Mouse (Mus musculus): ENCODE measurements at regions not wholly inside any gene's neighbourhood (a gene's known extent, or its start where the extent isn't known, plus 50 kb on each side); places are given as distances from the start of the nearest gene placed in this dataset.

DNA sequence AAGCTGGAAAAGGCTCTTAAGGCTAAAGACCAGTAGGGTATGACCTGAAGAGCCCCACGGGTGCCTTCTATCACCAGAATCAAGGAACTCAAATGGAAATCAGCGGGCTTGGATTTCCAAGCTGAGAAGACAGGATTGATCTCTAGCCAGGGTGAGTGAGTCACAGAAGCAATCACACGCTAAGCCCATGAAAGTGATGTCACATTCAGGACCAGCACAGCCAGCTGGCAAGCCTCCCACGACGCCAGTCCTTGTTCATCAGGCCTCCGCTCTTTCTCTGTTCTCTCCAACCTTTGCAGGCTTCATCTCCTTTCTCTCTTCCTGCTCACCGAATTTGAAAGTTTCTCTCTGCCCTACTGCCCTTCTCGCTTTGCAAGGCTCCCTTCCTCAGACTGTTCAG lies 138.3 kb downstream of the Cdca7 start:
- no peaks in the 10 kb centered on the region for H3K9me3 ChIP-seq (replicated peaks; ENCODE audit: control insufficient read depth, low read length)
- ATAC-seq (ENCODE audit: insufficient read depth, low read depth) (no peak), DNase-seq (ENCODE audit: low spot score) (peak; percentile 45)
- no peaks in the 10 kb centered on the region for H3K36me3 ChIP-seq (replicated peaks; ENCODE audit: control insufficient read depth, insufficient read depth, low read length)
- WGBS = 55% methylated on average over 8 of the region's 8 CpGs
- H3K4me3 ChIP-seq (ENCODE audit: low read depth, low read length) = no peak overlapping the region
- no peak overlapping the region for H3K9ac ChIP-seq (replicated peaks; ENCODE audit: low read depth, low read length)
- H3K4me2 ChIP-seq (ENCODE audit: low read depth, low read length) = no peak overlapping the region
- H3K4me1 ChIP-seq (ENCODE audit: control insufficient read depth, insufficient read depth) = no peaks in the 10 kb centered on the region
- TF ChIP-seq CTCF (IDR thresholded peaks at IDR 0.05; ENCODE audit: low read depth) = no peak
- no peak for TF ChIP-seq EP300 (IDR thresholded peaks at IDR 0.05; ENCODE audit: low read depth)
- no peak overlapping the region for H3K27ac ChIP-seq (ENCODE audit: low read depth)
- 0 out of 2 replicates have a peak, but pooled peaks cover 4% of the 10 kb centered on the region for H3K27me3 ChIP-seq (ENCODE audit: control insufficient read depth, insufficient read depth, low read length)

DNA sequence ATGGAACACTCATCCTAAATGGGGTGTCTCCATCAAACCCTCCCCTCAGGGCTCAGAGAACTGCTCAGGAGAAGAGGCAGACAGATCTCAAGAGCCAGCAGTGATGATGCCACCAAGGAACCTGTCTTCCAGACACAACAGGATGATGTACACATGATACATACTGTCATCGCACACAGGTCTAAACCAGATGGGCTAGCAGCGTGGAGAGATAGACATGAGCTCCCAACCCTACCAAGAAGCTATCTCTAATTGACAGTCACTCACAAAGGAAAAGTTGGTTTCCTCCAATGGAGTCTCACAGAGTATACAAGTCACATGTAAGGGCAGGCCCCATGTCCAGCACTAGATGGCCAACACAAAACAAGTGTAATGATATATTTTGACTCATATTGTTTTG lies 139.9 kb downstream of the Cdca7 start:
- Histone ChIP-seq H3K9ac (replicated peaks; ENCODE audit: low read depth, low read length) (no peak overlapping the region), H3K27me3 (ENCODE audit: control insufficient read depth, insufficient read depth, low read length) (0 out of 2 replicates have a peak, but pooled peaks cover 4% of the 10 kb centered on the region), H3K9me3 (replicated peaks; ENCODE audit: control insufficient read depth, low read length) (no peaks in the 10 kb centered on the region), H3K27ac (ENCODE audit: low read depth) (no peak overlapping the region), H3K36me3 (replicated peaks; ENCODE audit: control insufficient read depth, insufficient read depth, low read length) (no peaks in the 10 kb centered on the region), H3K4me3 (ENCODE audit: low read depth, low read length) (no peak overlapping the region), H3K4me1 (ENCODE audit: control insufficient read depth, insufficient read depth) (no peaks in the 10 kb centered on the region), H3K4me2 (ENCODE audit: low read depth, low read length) (no peak overlapping the region)
- WGBS = 84% methylated on average over 2 of the region's 2 CpGs
- no peak for DNase-seq (ENCODE audit: low spot score)
- ATAC-seq (ENCODE audit: insufficient read depth, low read depth) = no peak
- no peak for TF ChIP-seq CTCF (IDR thresholded peaks at IDR 0.05; ENCODE audit: low read depth)
- TF ChIP-seq EP300 (IDR thresholded peaks at IDR 0.05; ENCODE audit: low read depth) = no peak

DNA sequence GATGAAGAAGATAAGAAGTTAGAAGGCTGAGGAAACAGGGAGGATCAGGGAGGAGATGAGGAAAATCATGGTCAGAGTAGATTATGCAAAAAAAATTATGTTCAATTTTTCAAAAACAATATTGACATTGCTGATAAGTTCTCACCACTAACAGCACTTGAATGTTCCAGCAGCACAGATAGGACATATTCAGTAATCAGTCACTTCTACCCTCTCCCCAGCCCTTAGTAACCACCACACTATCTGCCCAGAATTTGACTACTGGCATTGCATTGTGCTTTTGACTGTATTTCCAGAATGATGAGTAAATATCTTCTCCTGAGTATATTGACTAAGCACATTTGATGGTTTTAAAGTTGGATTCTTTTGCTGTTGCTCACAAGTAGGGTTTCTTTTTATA lies 140.5 kb downstream of the Cdca7 start:
- Histone ChIP-seq H3K27me3 (ENCODE audit: control insufficient read depth, insufficient read depth, low read length) (0 out of 2 replicates have a peak, but pooled peaks cover 4% of the 10 kb centered on the region), H3K36me3 (replicated peaks; ENCODE audit: control insufficient read depth, insufficient read depth, low read length) (no peaks in the 10 kb centered on the region), H3K9ac (replicated peaks; ENCODE audit: low read depth, low read length) (no peak overlapping the region), H3K4me2 (ENCODE audit: low read depth, low read length) (no peak overlapping the region), H3K9me3 (replicated peaks; ENCODE audit: control insufficient read depth, low read length) (no peaks in the 10 kb centered on the region), H3K27ac (ENCODE audit: low read depth) (no peak overlapping the region), H3K4me1 (ENCODE audit: control insufficient read depth, insufficient read depth) (no peaks in the 10 kb centered on the region), H3K4me3 (ENCODE audit: low read depth, low read length) (no peak overlapping the region)
- ATAC-seq (ENCODE audit: insufficient read depth, low read depth) (no peak), DNase-seq (ENCODE audit: low spot score) (no peak)
- TF ChIP-seq CTCF (IDR thresholded peaks at IDR 0.05; ENCODE audit: low read depth) = no peak
- no peak for TF ChIP-seq EP300 (IDR thresholded peaks at IDR 0.05; ENCODE audit: low read depth)

DNA sequence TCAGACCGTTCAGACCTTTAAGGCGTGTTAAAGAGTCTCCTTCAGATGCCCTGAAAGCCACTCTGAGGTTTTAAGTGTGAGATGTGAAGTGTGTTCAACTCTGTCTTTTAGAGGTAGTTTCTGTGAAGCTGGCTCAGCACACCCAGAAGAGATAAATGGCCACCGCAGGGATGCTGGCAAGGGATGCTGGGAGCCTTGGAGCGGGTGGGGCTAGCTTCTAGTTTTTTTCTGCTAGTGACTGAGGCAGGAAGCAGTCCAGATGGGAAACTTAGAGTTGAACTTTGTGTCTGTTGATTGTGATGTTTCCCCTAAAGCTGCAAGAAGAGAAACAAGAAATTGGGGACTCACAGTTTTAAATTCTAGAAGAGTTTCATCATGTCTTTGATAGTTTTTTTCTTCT lies 143.5 kb downstream of the Cdca7 start:
- TF ChIP-seq EP300 (IDR thresholded peaks at IDR 0.05; ENCODE audit: low read depth) (no peak), CTCF (IDR thresholded peaks at IDR 0.05; ENCODE audit: low read depth) (no peak)
- peak; percentile 15 for DNase-seq (ENCODE audit: low spot score)

DNA sequence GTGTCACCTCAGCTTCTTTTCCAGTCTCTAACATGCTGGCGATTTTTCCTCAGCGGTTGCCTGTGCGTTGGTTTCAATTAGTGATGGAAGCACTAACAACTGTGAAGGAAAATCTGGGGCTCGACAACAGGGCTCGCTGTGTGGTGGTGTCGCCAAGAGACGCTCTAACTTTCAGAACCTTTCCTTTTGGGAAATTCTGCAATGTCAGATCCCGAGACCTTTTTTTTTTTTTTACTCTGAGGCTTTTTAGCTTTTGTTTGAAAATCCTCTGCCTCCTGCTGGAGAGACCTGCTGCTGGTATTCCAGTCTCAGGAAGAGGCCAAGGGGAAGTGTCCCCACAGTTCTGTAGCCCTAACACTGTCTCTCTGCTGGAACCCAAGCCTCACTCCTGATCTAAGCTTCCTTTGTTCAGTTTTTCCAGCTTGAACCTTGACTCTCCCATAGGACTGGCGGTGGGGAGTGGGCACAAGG lies 144.3 kb downstream of the Cdca7 start:
- Histone ChIP-seq H3K4me1 (ENCODE audit: control insufficient read depth, insufficient read depth) (no peaks in the 10 kb centered on the region), H3K9me3 (replicated peaks; ENCODE audit: control insufficient read depth, low read length) (no peaks in the 10 kb centered on the region), H3K4me2 (ENCODE audit: low read depth, low read length) (peak overlapping the region; percentile 57), H3K27me3 (ENCODE audit: control insufficient read depth, insufficient read depth, low read length) (0 out of 2 replicates have a peak, but pooled peaks cover 4% of the 10 kb centered on the region), H3K36me3 (replicated peaks; ENCODE audit: control insufficient read depth, insufficient read depth, low read length) (no peaks in the 10 kb centered on the region), H3K27ac (ENCODE audit: low read depth) (peak overlapping the region; percentile 43; the same call in 1 of the 2 replicates), H3K9ac (replicated peaks; ENCODE audit: low read depth, low read length) (peak overlapping the region; percentile 24; the same call in 1 of the 2 replicates), H3K4me3 (ENCODE audit: low read depth, low read length) (peak overlapping the region; percentile 33)
- peak; percentile 24 for DNase-seq (ENCODE audit: low spot score)
- peak; percentile 20; the same call in 1 of the 2 replicates for TF ChIP-seq CTCF (IDR thresholded peaks at IDR 0.05; ENCODE audit: low read depth)
- no peak for TF ChIP-seq EP300 (IDR thresholded peaks at IDR 0.05; ENCODE audit: low read depth)
- 11% methylated on average over 9 of the region's 9 CpGs for WGBS
- no peak for ATAC-seq (ENCODE audit: insufficient read depth, low read depth)

More for the DNA sequence above, 143.5 kb downstream of the Cdca7 start:
- no peak overlapping the region for H3K4me3 ChIP-seq (ENCODE audit: low read depth, low read length)
- H3K9ac ChIP-seq (replicated peaks; ENCODE audit: low read depth, low read length) = no peak overlapping the region
- no peak overlapping the region for H3K27ac ChIP-seq (ENCODE audit: low read depth)
- 46% methylated on average over 4 of the region's 4 CpGs for WGBS
- no peaks in the 10 kb centered on the region for H3K9me3 ChIP-seq (replicated peaks; ENCODE audit: control insufficient read depth, low read length)
- H3K36me3 ChIP-seq (replicated peaks; ENCODE audit: control insufficient read depth, insufficient read depth, low read length) = no peaks in the 10 kb centered on the region
- no peak for ATAC-seq (ENCODE audit: insufficient read depth, low read depth)
- H3K4me1 ChIP-seq (ENCODE audit: control insufficient read depth, insufficient read depth) = no peaks in the 10 kb centered on the region
- H3K4me2 ChIP-seq (ENCODE audit: low read depth, low read length) = no peak overlapping the region
- 0 out of 2 replicates have a peak, but pooled peaks cover 4% of the 10 kb centered on the region for H3K27me3 ChIP-seq (ENCODE audit: control insufficient read depth, insufficient read depth, low read length)

DNA sequence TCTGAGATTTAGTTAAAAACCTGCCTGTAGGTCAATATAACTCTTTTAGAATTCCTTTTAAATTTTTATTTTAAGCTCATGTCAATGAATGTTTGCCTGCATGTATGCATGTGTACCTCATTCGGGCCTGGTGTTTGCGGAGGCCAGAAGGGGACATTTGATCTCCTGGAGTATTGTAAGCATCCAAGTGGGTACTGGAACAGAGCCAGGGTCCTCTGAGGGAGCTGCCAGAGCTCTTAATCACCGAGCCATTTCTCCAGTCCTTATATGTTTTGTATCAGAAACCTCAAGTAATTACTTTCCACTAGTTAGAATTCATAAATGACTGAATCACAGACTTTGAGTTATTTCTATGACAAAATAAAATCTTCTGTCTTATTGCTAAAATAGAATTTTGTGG lies 152.0 kb downstream of the Cdca7 start:
- Histone ChIP-seq H3K36me3 (replicated peaks; ENCODE audit: control insufficient read depth, insufficient read depth, low read length) (no peaks in the 10 kb centered on the region), H3K27me3 (ENCODE audit: control insufficient read depth, insufficient read depth, low read length) (no peaks in the 10 kb centered on the region), H3K4me2 (ENCODE audit: low read depth, low read length) (no peak overlapping the region), H3K9ac (replicated peaks; ENCODE audit: low read depth, low read length) (no peak overlapping the region), H3K27ac (ENCODE audit: low read depth) (no peak overlapping the region), H3K9me3 (replicated peaks; ENCODE audit: control insufficient read depth, low read length) (no peaks in the 10 kb centered on the region), H3K4me1 (ENCODE audit: control insufficient read depth, insufficient read depth) (peaks cover 9% of the 10 kb centered on the region), H3K4me3 (ENCODE audit: low read depth, low read length) (no peak overlapping the region)
- WGBS = 31% methylated on average over 3 of the region's 3 CpGs
- no peak for TF ChIP-seq CTCF (IDR thresholded peaks at IDR 0.05; ENCODE audit: low read depth)
- TF ChIP-seq EP300 (IDR thresholded peaks at IDR 0.05; ENCODE audit: low read depth) = no peak
- DNase-seq (ENCODE audit: low spot score) (peak; percentile 62), ATAC-seq (ENCODE audit: insufficient read depth, low read depth) (no peak)

Measured in heart, postnatal 0 days (tissue).